Mouse (Mus musculus): ENCODE measurements around the gene Stk39. TPM values are rescaled to one million over a fixed set of nuclear protein-coding genes. Genes with fewer than 3 reads are reported as not detected.

The Stk39 gene
- total RNA-seq, 2 experiments from 2014 or later: 1.9 to 4.1 TPM

DNA sequence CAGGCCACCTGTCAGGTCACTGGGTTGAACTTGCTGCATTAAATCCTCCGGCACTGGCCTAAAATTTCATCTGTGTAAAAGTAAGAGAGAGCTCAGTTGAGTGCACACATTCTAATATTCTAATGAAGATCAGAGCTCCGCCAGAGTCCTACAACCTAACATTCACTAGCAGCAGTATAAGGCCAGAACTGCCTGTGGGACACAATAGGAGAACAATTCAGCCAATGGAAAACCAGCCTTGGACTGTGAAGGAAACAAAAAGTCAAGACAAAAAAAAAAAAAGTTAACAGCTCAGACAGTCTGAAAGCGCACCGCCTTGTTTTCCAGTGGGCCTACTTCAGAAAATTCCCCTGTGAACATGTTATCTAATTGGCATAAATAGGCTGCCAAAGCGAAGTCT is 137.1 kb downstream of the Stk39 start:
- no peak for TF ChIP-seq CTCF (IDR thresholded peaks at IDR 0.05)
- no peak for DNase-seq
- intact Hi-C loops (cut with DNase I): no loop called here
- H3K27ac ChIP-seq: no peak overlapping the region
- no peak overlapping the region for H3K4me3 ChIP-seq

GRCm38 (mm10) chr2:68325306-68325705 is 146.8 kb downstream of the Stk39 start:
- no peak for DNase-seq
- intact Hi-C loops (cut with DNase I): no loop called here
- Histone ChIP-seq H3K27ac (no peak overlapping the region), H3K4me3 (no peak overlapping the region)
- no peak for TF ChIP-seq CTCF (IDR thresholded peaks at IDR 0.05)

- DNase-seq: no peak
- Histone ChIP-seq H3K27ac (no peak overlapping the region), H3K4me3 (no peak overlapping the region)
- intact Hi-C loops (cut with DNase I): no loop called here
- TF ChIP-seq CTCF (IDR thresholded peaks at IDR 0.05): no peak
These were observed 150.8 kb downstream of the Stk39 start for GRCm38 (mm10) chr2:68321230-68321629.

DNA sequence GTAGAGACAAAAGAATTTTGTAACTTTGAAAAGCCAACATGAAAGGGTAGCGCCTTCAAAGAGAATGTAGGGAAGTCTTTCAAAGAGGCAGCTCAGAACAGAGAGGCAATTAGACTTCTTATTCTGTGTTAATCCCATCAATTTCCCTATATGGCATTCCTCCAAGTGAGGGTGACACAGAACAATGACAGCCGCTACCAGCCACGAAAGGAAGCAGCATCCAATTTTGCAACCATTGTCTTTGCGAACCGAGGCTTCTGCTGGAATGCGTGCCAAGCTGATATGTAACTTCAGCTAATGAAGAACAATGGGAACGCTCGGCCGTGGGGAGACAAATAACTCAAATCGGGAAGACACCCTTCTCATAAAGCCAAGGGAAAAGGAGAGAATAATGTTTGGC is 151.4 kb downstream of the Stk39 start:
- H3K4me3 ChIP-seq: no peak overlapping the region
- H3K27ac ChIP-seq: no peak overlapping the region
- DNase-seq: no peak
- intact Hi-C loops (cut with DNase I): no loop called here
- TF ChIP-seq CTCF (IDR thresholded peaks at IDR 0.05): no peak

GRCm38 (mm10) chr2:68318452-68318851 is 153.6 kb downstream of the Stk39 start:
- Histone ChIP-seq H3K4me3 (no peak overlapping the region), H3K27ac (no peak overlapping the region)
- DNase-seq: no peak
- TF ChIP-seq CTCF (IDR thresholded peaks at IDR 0.05): no peak
- intact Hi-C loops (cut with DNase I): loop anchor here (5.0 kb wide), 1 partner anchor 86 kb away; no protein-coding TSS in a partner anchor

GRCm38 (mm10) chr2:68317895-68318294 is 154.2 kb downstream of the Stk39 start:
- intact Hi-C loops (cut with DNase I): loop anchor here (5.0 kb wide), 1 partner anchor 86 kb away; no protein-coding TSS in a partner anchor
- no peak overlapping the region for H3K27ac ChIP-seq
- TF ChIP-seq CTCF (IDR thresholded peaks at IDR 0.05): no peak
- no peak for DNase-seq
- no peak overlapping the region for H3K4me3 ChIP-seq

GRCm38 (mm10) chr2:68317452-68317851 is 154.6 kb downstream of the Stk39 start:
- DNase-seq: peak; percentile 49

DNA sequence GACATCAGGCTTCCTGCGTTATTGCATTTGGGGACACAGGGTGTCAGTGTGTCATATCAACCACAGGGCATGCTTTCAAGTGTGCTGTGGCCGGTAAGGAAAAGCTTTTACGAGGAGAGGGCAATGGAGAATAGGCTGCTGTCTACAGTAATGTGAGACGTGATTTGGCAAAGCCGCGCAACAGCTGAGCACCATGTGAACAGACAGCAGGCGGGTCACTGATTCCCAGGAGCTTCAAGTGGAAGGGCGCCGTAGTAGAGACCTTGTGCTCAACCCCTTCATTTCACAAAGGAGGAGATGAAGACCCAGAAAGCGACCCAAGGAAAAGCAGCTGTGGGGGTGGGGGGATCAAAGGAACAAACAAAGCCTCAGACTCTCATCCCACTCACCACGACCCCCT is 156.8 kb downstream of the Stk39 start:
- peak overlapping the region; percentile 24; the same call in 1 of the 2 replicates for H3K27ac ChIP-seq
- peak; percentile 72 for DNase-seq
- no peak overlapping the region for H3K4me3 ChIP-seq
- TF ChIP-seq CTCF (IDR thresholded peaks at IDR 0.05): no peak; the same call in 1 of the 2 replicates
- intact Hi-C loops (cut with DNase I): loop anchor here (5.0 kb wide), 1 partner anchor 83 kb away; no protein-coding TSS in a partner anchor

More at GRCm38 (mm10) chr2:68317452-68317851, 154.6 kb downstream of the Stk39 start:
- Histone ChIP-seq H3K27ac (no peak overlapping the region), H3K4me3 (no peak overlapping the region)
- no peak for TF ChIP-seq CTCF (IDR thresholded peaks at IDR 0.05)
- intact Hi-C loops (cut with DNase I): loop anchor here (5.0 kb wide), 1 partner anchor 85 kb away; no protein-coding TSS in a partner anchor

- no peak overlapping the region for H3K27ac ChIP-seq
- peak; percentile 58 for TF ChIP-seq CTCF (IDR thresholded peaks at IDR 0.05)
- no peak for DNase-seq
- intact Hi-C loops (cut with DNase I): no loop called here
- no peak overlapping the region for H3K4me3 ChIP-seq
These were observed 161.9 kb downstream of the Stk39 start for GRCm38 (mm10) chr2:68310121-68310520.

DNA sequence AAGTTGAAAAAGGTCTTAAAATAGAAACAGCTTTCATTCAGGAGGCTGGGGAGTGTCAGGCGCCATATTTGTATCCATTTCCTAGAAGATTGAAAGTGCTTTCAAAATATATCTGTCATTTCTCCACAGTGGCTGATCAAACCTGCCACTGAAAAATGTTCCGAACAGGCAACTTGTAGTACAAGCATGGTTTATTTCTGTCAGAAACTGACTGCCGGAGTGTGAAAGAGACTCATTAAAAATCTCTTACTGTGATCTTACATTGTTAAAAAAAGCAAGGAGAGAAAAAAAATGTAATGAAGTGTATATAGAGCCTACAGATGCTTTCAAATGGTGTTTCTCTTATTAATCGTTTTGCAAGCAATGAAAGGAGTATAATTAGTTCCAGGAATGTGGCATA is 165.5 kb downstream of the Stk39 start:
- Histone ChIP-seq H3K27ac (no peak overlapping the region), H3K4me3 (no peak overlapping the region)
- no peak for DNase-seq
- no peak for TF ChIP-seq CTCF (IDR thresholded peaks at IDR 0.05)
- intact Hi-C loops (cut with DNase I): no loop called here

- no peak for DNase-seq
- intact Hi-C loops (cut with DNase I): no loop called here
- Histone ChIP-seq H3K27ac (no peak overlapping the region), H3K4me3 (no peak overlapping the region)
- TF ChIP-seq CTCF (IDR thresholded peaks at IDR 0.05): no peak
These were observed 167.2 kb downstream of the Stk39 start for GRCm38 (mm10) chr2:68304771-68305460.

DNA sequence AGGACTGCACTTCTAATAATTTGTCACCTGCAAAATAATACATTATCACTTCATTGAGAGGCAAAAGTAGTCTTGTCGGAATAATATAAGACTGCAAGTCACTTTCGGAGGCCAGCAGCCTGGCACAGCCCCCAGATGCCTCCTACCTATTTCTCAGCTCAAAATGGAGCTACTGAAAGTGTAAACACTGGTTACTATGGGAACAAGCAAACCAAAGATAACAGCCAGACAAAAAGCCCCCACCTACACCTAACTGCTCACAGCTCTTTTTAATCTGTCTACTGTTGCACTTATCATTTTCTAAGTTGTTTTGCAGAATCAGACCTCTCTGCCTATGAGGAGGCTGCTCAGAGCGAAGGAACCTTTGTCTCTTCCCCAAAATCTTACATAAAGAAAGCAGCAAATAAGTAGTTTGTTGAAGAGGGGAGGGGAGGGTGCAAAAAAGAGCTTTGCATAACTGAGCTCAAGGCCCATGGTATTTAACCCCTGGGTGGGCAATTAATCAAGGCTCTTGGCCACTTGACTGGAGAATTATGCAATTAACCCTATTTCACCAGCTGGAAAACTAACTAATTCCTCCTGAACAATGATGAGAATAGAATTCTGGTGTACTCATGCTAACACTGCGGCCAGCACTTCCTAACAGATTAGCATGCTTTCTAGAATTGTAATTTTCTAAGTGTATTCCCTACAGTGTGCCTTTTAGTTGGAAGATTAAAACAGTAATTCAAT is 170.1 kb downstream of the Stk39 start:
- H3K27ac ChIP-seq: no peak overlapping the region
- intact Hi-C loops (cut with DNase I): no loop called here
- no peak overlapping the region for H3K4me3 ChIP-seq
- DNase-seq: no peak
- TF ChIP-seq CTCF (IDR thresholded peaks at IDR 0.05): no peak

- no peak for DNase-seq
- Histone ChIP-seq H3K27ac (no peak overlapping the region), H3K4me3 (no peak overlapping the region)
- intact Hi-C loops (cut with DNase I): no loop called here
- TF ChIP-seq CTCF (IDR thresholded peaks at IDR 0.05): no peak
These were observed 173.7 kb downstream of the Stk39 start for GRCm38 (mm10) chr2:68298356-68298755.
